Mouse (Mus musculus): ENCODE data around the gene Cpped1. TPM values are rescaled to one million over a fixed set of nuclear protein-coding genes. Genes with fewer than 3 reads are reported as not detected.

Cpped1 gene
- polyA plus RNA-seq, 1 experiment from 2014 or later: 32.2 TPM

DNA sequence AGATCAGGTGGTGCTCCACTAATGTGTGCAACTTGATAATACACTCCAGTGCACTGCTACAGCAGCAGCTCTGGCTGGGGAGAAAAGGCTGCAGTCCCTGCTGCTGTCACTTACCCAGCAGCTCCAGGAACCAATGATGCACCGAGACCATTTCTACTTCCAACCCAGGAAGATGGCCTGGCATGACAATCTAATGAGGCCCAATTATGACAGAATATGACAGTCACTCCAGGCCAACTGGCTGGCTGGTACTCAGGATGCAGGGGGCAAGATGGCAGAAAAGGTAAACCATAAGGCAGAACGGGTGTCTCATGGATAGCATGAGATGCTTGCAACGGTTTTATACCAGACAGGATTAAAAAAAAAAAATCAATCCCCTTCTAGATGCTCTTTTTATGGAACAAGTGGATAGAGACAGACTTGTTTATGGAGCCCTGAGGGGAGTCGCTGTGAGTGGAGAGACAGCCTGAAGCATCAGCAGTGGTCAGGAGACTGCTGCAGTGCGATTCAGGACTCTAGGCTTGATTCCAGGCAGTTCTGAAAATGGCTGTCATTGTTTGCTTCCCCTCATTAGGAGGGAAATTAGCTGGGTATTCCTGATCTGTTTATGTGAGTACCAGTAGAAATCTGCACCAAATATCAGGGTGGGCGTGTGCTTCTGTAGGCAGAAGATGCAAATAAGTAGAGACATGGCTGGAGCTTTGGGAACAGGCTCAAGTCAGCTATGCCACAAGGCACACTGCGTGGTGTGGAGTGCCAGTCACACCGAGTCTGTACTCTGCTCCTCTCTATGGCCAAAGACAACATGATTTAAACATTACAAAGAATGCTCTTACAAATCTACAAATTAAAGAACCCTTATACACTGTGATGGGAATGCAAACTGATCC lies 56.3 kb downstream of the Cpped1 start:
- H3K4me1 ChIP-seq (ENCODE audit: insufficient read depth, low read length): peaks cover 5% of the 10 kb centered on the region; the same call in 1 of the 2 replicates
- WGBS: 86% methylated on average over 8 of the region's 8 CpGs
- ATAC-seq (ENCODE audit: low FRiP score, low TSS enrichment): no peak
- no peaks in the 10 kb centered on the region for H3K27me3 ChIP-seq (ENCODE audit: insufficient read depth, low read length)
- no peak overlapping the region for H3K27ac ChIP-seq (ENCODE audit: low read length)
- H3K9me3 ChIP-seq (ENCODE audit: low read length): no peaks in the 10 kb centered on the region
- no peak overlapping the region for H3K9ac ChIP-seq (replicated peaks; ENCODE audit: low read length)
- peaks cover 5% of the 10 kb centered on the region; the same call in 1 of the 2 replicates for H3K36me3 ChIP-seq (ENCODE audit: insufficient read depth, low read length)
- H3K4me3 ChIP-seq (ENCODE audit: low read length): no peak overlapping the region
- H3K4me2 ChIP-seq (replicated peaks; ENCODE audit: low read depth, low read length): no peak overlapping the region

DNA sequence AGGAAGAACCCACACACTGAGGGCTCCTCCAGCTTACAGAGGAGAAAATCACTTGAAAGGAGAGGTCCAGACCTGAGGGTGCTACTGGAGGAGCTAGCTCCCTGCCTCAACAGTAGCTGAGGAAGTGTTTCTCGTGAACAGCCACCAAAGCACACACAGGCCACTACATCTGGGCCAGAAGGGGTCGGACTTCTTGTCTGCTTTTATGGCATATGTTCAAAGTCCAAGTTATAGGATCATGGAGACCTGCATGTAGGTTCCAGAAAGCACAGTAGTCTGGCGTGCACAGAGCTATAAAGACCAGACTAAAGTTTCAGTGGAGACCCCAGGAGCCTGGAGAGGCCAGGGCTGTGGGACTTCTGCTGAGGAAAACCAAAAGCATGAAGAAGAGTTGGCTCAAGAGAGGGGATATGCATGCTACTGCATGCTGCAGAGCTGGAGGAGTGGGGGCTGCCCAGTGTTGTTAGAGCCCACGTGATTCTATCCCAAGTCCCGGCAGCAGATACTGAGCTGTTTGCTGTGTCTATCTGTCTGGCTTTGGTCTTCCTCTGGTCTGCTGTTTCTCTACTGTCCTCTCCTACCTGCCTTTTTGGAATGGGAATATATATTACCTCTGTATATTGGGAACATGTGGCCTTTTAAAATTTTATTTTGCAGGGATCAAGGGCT lies 60.1 kb downstream of the Cpped1 start:
- H3K27me3 ChIP-seq (ENCODE audit: insufficient read depth, low read length): no peaks in the 10 kb centered on the region
- no peak overlapping the region for H3K27ac ChIP-seq (ENCODE audit: low read length)
- H3K36me3 ChIP-seq (ENCODE audit: insufficient read depth, low read length): peaks cover 5% of the 10 kb centered on the region; the same call in 1 of the 2 replicates
- peaks cover 5% of the 10 kb centered on the region; the same call in 1 of the 2 replicates for H3K4me1 ChIP-seq (ENCODE audit: insufficient read depth, low read length)
- no peak overlapping the region for H3K9ac ChIP-seq (replicated peaks; ENCODE audit: low read length)
- ATAC-seq (ENCODE audit: low FRiP score, low TSS enrichment): no peak
- no peak overlapping the region for H3K4me2 ChIP-seq (replicated peaks; ENCODE audit: low read depth, low read length)
- WGBS: 52% methylated on average over 5 of the region's 5 CpGs
- no peak overlapping the region for H3K4me3 ChIP-seq (ENCODE audit: low read length)
- H3K9me3 ChIP-seq (ENCODE audit: low read length): no peaks in the 10 kb centered on the region

DNA sequence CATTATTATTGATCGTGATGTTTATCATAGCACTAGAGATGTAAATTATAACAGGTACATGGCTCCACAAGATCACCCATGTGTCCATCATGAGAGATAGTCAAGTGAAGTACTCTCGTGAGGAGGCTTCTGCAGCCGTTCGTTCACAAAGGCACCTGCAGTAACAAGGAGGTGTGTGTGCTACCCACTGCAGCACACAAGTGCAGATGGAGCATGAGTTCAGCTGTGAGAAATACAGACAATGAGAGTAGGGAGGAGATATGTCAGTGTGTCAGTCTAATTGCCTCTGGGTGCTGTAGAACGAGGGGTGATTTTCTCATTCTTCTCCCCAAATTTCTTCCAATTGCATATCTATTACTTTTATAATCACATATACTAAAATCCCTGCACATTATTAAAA lies 63.9 kb downstream of the Cpped1 start:
- WGBS: 94% methylated on average over 5 of the region's 5 CpGs
- no peak overlapping the region for H3K27ac ChIP-seq (ENCODE audit: low read length)
- no peak for ATAC-seq (ENCODE audit: low FRiP score, low TSS enrichment)

GRCm38 (mm10) chr16:11843441-11843840 lies 65.8 kb downstream of the Cpped1 start:
- no peak overlapping the region for H3K9ac ChIP-seq (replicated peaks; ENCODE audit: low read length)
- no peak overlapping the region for H3K27ac ChIP-seq (ENCODE audit: low read length)
- H3K36me3 ChIP-seq (ENCODE audit: insufficient read depth, low read length): no peaks in the 10 kb centered on the region
- no peaks in the 10 kb centered on the region for H3K4me1 ChIP-seq (ENCODE audit: insufficient read depth, low read length)
- no peak overlapping the region for H3K4me2 ChIP-seq (replicated peaks; ENCODE audit: low read depth, low read length)
- 88% methylated on average over 2 of the region's 2 CpGs for WGBS
- no peak for ATAC-seq (ENCODE audit: low FRiP score, low TSS enrichment)
- H3K27me3 ChIP-seq (ENCODE audit: insufficient read depth, low read length): no peaks in the 10 kb centered on the region
- H3K9me3 ChIP-seq (ENCODE audit: low read length): no peaks in the 10 kb centered on the region
- H3K4me3 ChIP-seq (ENCODE audit: low read length): no peak overlapping the region

More for the DNA sequence above, 63.9 kb downstream of the Cpped1 start:
- H3K4me3 ChIP-seq (ENCODE audit: low read length): no peak overlapping the region
- H3K4me1 ChIP-seq (ENCODE audit: insufficient read depth, low read length): peaks cover 5% of the 10 kb centered on the region; the same call in 1 of the 2 replicates
- peaks cover 3% of the 10 kb centered on the region; the same call in 1 of the 2 replicates for H3K36me3 ChIP-seq (ENCODE audit: insufficient read depth, low read length)
- H3K4me2 ChIP-seq (replicated peaks; ENCODE audit: low read depth, low read length): no peak overlapping the region
- H3K9me3 ChIP-seq (ENCODE audit: low read length): no peaks in the 10 kb centered on the region
- H3K9ac ChIP-seq (replicated peaks; ENCODE audit: low read length): no peak overlapping the region
- no peaks in the 10 kb centered on the region for H3K27me3 ChIP-seq (ENCODE audit: insufficient read depth, low read length)

- no peak overlapping the region for H3K4me2 ChIP-seq (replicated peaks; ENCODE audit: low read depth, low read length)
- no peak overlapping the region for H3K27ac ChIP-seq (ENCODE audit: low read length)
- H3K4me1 ChIP-seq (ENCODE audit: insufficient read depth, low read length): no peaks in the 10 kb centered on the region
- no peaks in the 10 kb centered on the region for H3K36me3 ChIP-seq (ENCODE audit: insufficient read depth, low read length)
- H3K9me3 ChIP-seq (ENCODE audit: low read length): no peaks in the 10 kb centered on the region
- no peak overlapping the region for H3K4me3 ChIP-seq (ENCODE audit: low read length)
- 0 out of 2 replicates have a peak, but pooled peaks have one; percentile 49 for ATAC-seq (ENCODE audit: low FRiP score, low TSS enrichment)
- 38% methylated on average over 1 of the region's 1 CpGs for WGBS
- H3K27me3 ChIP-seq (ENCODE audit: insufficient read depth, low read length): no peaks in the 10 kb centered on the region
- no peak overlapping the region for H3K9ac ChIP-seq (replicated peaks; ENCODE audit: low read length)
These were observed 75.8 kb downstream of the Cpped1 start for GRCm38 (mm10) chr16:11833474-11833873.

- Histone ChIP-seq H3K36me3 (ENCODE audit: insufficient read depth, low read length) (peaks cover 11% of the 10 kb centered on the region), H3K4me1 (ENCODE audit: insufficient read depth, low read length) (peaks cover 9% of the 10 kb centered on the region; the same call in 1 of the 2 replicates), H3K9me3 (ENCODE audit: low read length) (no peaks in the 10 kb centered on the region), H3K4me3 (ENCODE audit: low read length) (no peak overlapping the region), H3K4me2 (replicated peaks; ENCODE audit: low read depth, low read length) (no peak overlapping the region), H3K27ac (ENCODE audit: low read length) (no peak overlapping the region), H3K27me3 (ENCODE audit: insufficient read depth, low read length) (no peaks in the 10 kb centered on the region), H3K9ac (replicated peaks; ENCODE audit: low read length) (no peak overlapping the region)
- no peak for ATAC-seq (ENCODE audit: low FRiP score, low TSS enrichment)
- WGBS: 95% methylated on average over 1 of the region's 1 CpGs
These were observed 80.4 kb downstream of the Cpped1 start for GRCm38 (mm10) chr16:11828816-11829215.

DNA sequence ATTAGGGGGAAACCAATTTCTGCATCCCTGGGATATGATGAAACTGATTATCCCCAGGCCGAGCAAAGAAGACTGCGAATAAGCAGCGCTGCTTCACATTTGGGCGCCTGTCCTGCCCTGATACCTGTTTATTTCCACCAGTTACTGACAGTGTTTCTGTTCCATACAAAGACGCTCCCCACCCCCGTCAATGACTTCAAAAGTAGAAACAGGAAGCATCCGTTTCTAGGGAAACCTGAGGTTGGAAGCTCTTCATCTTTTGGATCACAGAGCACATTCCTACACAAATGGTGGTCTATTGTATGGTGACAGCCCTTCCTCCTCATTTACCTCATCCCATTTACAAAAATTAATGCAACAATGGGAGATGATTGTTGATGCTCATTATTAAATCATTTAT lies 84.4 kb downstream of the Cpped1 start:
- H3K36me3 ChIP-seq (ENCODE audit: insufficient read depth, low read length): peaks cover 11% of the 10 kb centered on the region
- WGBS: 76% methylated on average over 7 of the region's 7 CpGs
- H3K4me2 ChIP-seq (replicated peaks; ENCODE audit: low read depth, low read length): no peak overlapping the region
- H3K27me3 ChIP-seq (ENCODE audit: insufficient read depth, low read length): no peaks in the 10 kb centered on the region
- H3K4me1 ChIP-seq (ENCODE audit: insufficient read depth, low read length): peaks cover 9% of the 10 kb centered on the region; the same call in 1 of the 2 replicates
- ATAC-seq (ENCODE audit: low FRiP score, low TSS enrichment): no peak
- no peak overlapping the region for H3K9ac ChIP-seq (replicated peaks; ENCODE audit: low read length)
- H3K9me3 ChIP-seq (ENCODE audit: low read length): no peaks in the 10 kb centered on the region
- no peak overlapping the region for H3K27ac ChIP-seq (ENCODE audit: low read length)
- no peak overlapping the region for H3K4me3 ChIP-seq (ENCODE audit: low read length)

- no peak overlapping the region for H3K4me3 ChIP-seq (ENCODE audit: low read length)
- H3K4me2 ChIP-seq (replicated peaks; ENCODE audit: low read depth, low read length): no peak overlapping the region
- H3K9ac ChIP-seq (replicated peaks; ENCODE audit: low read length): no peak overlapping the region
- H3K27me3 ChIP-seq (ENCODE audit: insufficient read depth, low read length): no peaks in the 10 kb centered on the region
- ATAC-seq (ENCODE audit: low FRiP score, low TSS enrichment): no peak
- no peaks in the 10 kb centered on the region for H3K9me3 ChIP-seq (ENCODE audit: low read length)
- peaks cover 11% of the 10 kb centered on the region for H3K36me3 ChIP-seq (ENCODE audit: insufficient read depth, low read length)
- WGBS: 71% methylated on average over 8 of the region's 8 CpGs
- peaks cover 9% of the 10 kb centered on the region; the same call in 1 of the 2 replicates for H3K4me1 ChIP-seq (ENCODE audit: insufficient read depth, low read length)
- no peak overlapping the region for H3K27ac ChIP-seq (ENCODE audit: low read length)
These were observed 84.9 kb downstream of the Cpped1 start for GRCm38 (mm10) chr16:11824385-11824784.

GRCm38 (mm10) chr16:11820791-11821190 lies 88.5 kb downstream of the Cpped1 start:
- no peak overlapping the region for H3K9ac ChIP-seq (replicated peaks; ENCODE audit: low read length)
- peaks cover 9% of the 10 kb centered on the region; the same call in 1 of the 2 replicates for H3K4me1 ChIP-seq (ENCODE audit: insufficient read depth, low read length)
- H3K4me2 ChIP-seq (replicated peaks; ENCODE audit: low read depth, low read length): no peak overlapping the region
- WGBS: 70% methylated on average over 7 of the region's 7 CpGs
- no peak overlapping the region for H3K27ac ChIP-seq (ENCODE audit: low read length)
- no peaks in the 10 kb centered on the region; the same call in 1 of the 2 replicates for H3K36me3 ChIP-seq (ENCODE audit: insufficient read depth, low read length)
- no peak overlapping the region for H3K4me3 ChIP-seq (ENCODE audit: low read length)
- no peaks in the 10 kb centered on the region for H3K9me3 ChIP-seq (ENCODE audit: low read length)
- ATAC-seq (ENCODE audit: low FRiP score, low TSS enrichment): no peak
- no peaks in the 10 kb centered on the region for H3K27me3 ChIP-seq (ENCODE audit: insufficient read depth, low read length)
